Mouse (Mus musculus) heart, adult 2 months (tissue): ENCODE measurements at regions not wholly inside any gene's neighbourhood (a gene's known extent, or its start where the extent isn't known, plus 50 kb on each side); places are given as distances from the start of the nearest gene placed in this dataset.

Experiments used
- DNase-seq, 2 experiments: peaks; one replicate each; pipeline ENCODE4 v3.0.0; 2021
- H3K27ac ChIP-seq: fragments of 200-600 bp; 2 replicates; pipeline ENCODE4 v1.8.1; 2022
- H3K27me3 ChIP-seq: fragments of 200-500 bp; 2 replicates; pipeline ENCODE4 v1.6.1; 2012; ENCODE audit warnings: mild to moderate bottlenecking, low read length, inconsistent platforms, mixed read lengths; ENCODE audit not compliant: control insufficient read depth, insufficient read depth
- H3K36me3 ChIP-seq: fragments of 200-500 bp; 2 replicates; pipeline ENCODE4 v1.6.1; 2012; ENCODE audit warnings: low read length, inconsistent platforms; ENCODE audit not compliant: control insufficient read depth, insufficient read depth
- H3K4me1 ChIP-seq: fragments of 200-500 bp; 2 replicates; pipeline ENCODE4 v1.6.1; 2011; ENCODE audit warnings: low read length; ENCODE audit not compliant: control insufficient read depth, insufficient read depth
- H3K4me3 ChIP-seq: fragments of 200-600 bp; 2 replicates; pipeline ENCODE4 v1.8.1; 2022
- H3K79me2 ChIP-seq: fragments of 200-500 bp; replicated peaks from 2 replicates; pipeline ENCODE4 v1.6.1; 2012; ENCODE audit warnings: mild to moderate bottlenecking, inconsistent platforms, low read length, moderate library complexity, mixed read lengths; ENCODE audit not compliant: control insufficient read depth, insufficient read depth
- H3K9ac ChIP-seq: fragments of 200-500 bp; 2 replicates; pipeline ENCODE4 v1.6.1; 2012; ENCODE audit warnings: low read depth, mild to moderate bottlenecking, control low read depth, inconsistent platforms, low read length, mixed read lengths
- CTCF ChIP-seq: fragments of 200-600 bp; IDR thresholded peaks from 2 replicates; pipeline ENCODE4 v1.8.1; 2022; ENCODE audit warnings: antibody characterized with exemption, mild to moderate bottlenecking, moderate library complexity
- EP300 ChIP-seq: fragments of 200-500 bp; IDR thresholded peaks from 2 replicates; pipeline ENCODE4 v1.6.1; 2011; ENCODE audit warnings: low read depth, low read length, control low read depth; ENCODE audit not compliant: insufficient read depth
- POLR2A ChIP-seq: fragments of 200-500 bp; IDR thresholded peaks from 2 replicates; pipeline ENCODE4 v1.6.1; 2011; ENCODE audit warnings: mild to moderate bottlenecking, low read depth, low read length, control low read depth; ENCODE audit not compliant: insufficient read depth
- WGBS: fragments of 180-500 bp; shearing (Covaris S2); methylation state at CpG from one replicate; pipeline ENCODE4 v1.1.7; 2018; 5-methylcytosine and 5-hydroxymethylcytosine counted together
- intact Hi-C: fragments of 180-260 bp; cut with DNase I; formaldehyde crosslinking; loops from one replicate; pipeline ENCODE4 v1.15.1; 2025

GRCm38 (mm10) chr1:120733683-120734082, 131.5 kb downstream of the En1 start:
- Histone ChIP-seq H3K4me1 (no peaks in the 10 kb centered on the region), H3K27me3 (no peaks in the 10 kb centered on the region), H3K36me3 (no peaks in the 10 kb centered on the region), H3K4me3 (no peak overlapping the region), H3K79me2 (no peaks in the 10 kb centered on the region), H3K9ac (no peak overlapping the region), H3K27ac (no peak overlapping the region)
- intact Hi-C loops: no loop called here
- WGBS: 78% methylated on average over 5 of the region's 5 CpGs
- DNase-seq: no peak
- no peak for TF ChIP-seq EP300
- no peak for TF ChIP-seq POLR2A
- no peak for TF ChIP-seq CTCF

- TF ChIP-seq EP300 (no peak), CTCF (no peak), POLR2A (no peak)
- no peaks in the 10 kb centered on the region for H3K4me1 ChIP-seq
- intact Hi-C loops: no loop called here
- no peak overlapping the region for H3K9ac ChIP-seq
- no peaks in the 10 kb centered on the region for H3K79me2 ChIP-seq
- H3K36me3 ChIP-seq: no peaks in the 10 kb centered on the region
- no peaks in the 10 kb centered on the region for H3K27me3 ChIP-seq
- DNase-seq: no peak
- H3K4me3 ChIP-seq: no peak overlapping the region
- H3K27ac ChIP-seq: no peak overlapping the region
These were observed 132.6 kb downstream of the En1 start for GRCm38 (mm10) chr1:120734846-120735245.

- TF ChIP-seq CTCF (no peak), EP300 (peak; percentile 90), POLR2A (no peak)
- intact Hi-C loops: no loop called here
- WGBS: 26% methylated on average over 6 of the region's 6 CpGs
- Histone ChIP-seq H3K9ac (no peak overlapping the region), H3K4me1 (no peaks in the 10 kb centered on the region; the same call in 1 of the 2 replicates), H3K27ac (peak overlapping the region; percentile 54; the same call in 1 of the 2 replicates), H3K4me3 (no peak overlapping the region), H3K79me2 (no peaks in the 10 kb centered on the region), H3K36me3 (no peaks in the 10 kb centered on the region), H3K27me3 (no peaks in the 10 kb centered on the region)
- peak in 1 of 2 experiments; percentile 67 for DNase-seq
These were observed 137.3 kb downstream of the En1 start for GRCm38 (mm10) chr1:120739499-120739898.

GRCm38 (mm10) chr1:120741091-120741740, 139.0 kb downstream of the En1 start:
- Histone ChIP-seq H3K9ac (no peak overlapping the region), H3K27me3 (no peaks in the 10 kb centered on the region), H3K4me1 (no peaks in the 10 kb centered on the region; the same call in 1 of the 2 replicates), H3K27ac (no peak overlapping the region), H3K79me2 (no peaks in the 10 kb centered on the region), H3K4me3 (no peak overlapping the region), H3K36me3 (no peaks in the 10 kb centered on the region)
- intact Hi-C loops: no loop called here
- TF ChIP-seq CTCF: no peak
- TF ChIP-seq POLR2A: no peak
- no peak for TF ChIP-seq EP300
- WGBS: 76% methylated on average over 16 of the region's 16 CpGs
- DNase-seq: no peak

GRCm38 (mm10) chr1:120748963-120749362, 146.7 kb downstream of the En1 start:
- Histone ChIP-seq H3K9ac (no peak overlapping the region), H3K27me3 (no peaks in the 10 kb centered on the region), H3K27ac (no peak overlapping the region; the same call in 1 of the 2 replicates), H3K4me3 (no peak overlapping the region), H3K4me1 (peaks cover 2% of the 10 kb centered on the region; the same call in 1 of the 2 replicates), H3K79me2 (no peaks in the 10 kb centered on the region), H3K36me3 (no peaks in the 10 kb centered on the region)
- TF ChIP-seq CTCF: no peak
- TF ChIP-seq POLR2A: no peak
- TF ChIP-seq EP300: no peak
- peak; percentile 54 to 69 for DNase-seq
- intact Hi-C loops: no loop called here
- 51% methylated on average over 6 of the region's 6 CpGs for WGBS

- intact Hi-C loops: no loop called here
- H3K27ac ChIP-seq: no peak overlapping the region
- no peak overlapping the region for H3K4me3 ChIP-seq
- 94% methylated on average over 1 of the region's 1 CpGs for WGBS
- no peaks in the 10 kb centered on the region for H3K27me3 ChIP-seq
- peaks cover 7% of the 10 kb centered on the region for H3K4me1 ChIP-seq
- no peak for DNase-seq
- no peak overlapping the region for H3K9ac ChIP-seq
- no peaks in the 10 kb centered on the region for H3K79me2 ChIP-seq
- H3K36me3 ChIP-seq: peaks cover 5% of the 10 kb centered on the region; the same call in 1 of the 2 replicates
- TF ChIP-seq POLR2A (no peak), EP300 (no peak), CTCF (no peak)
These were observed 151.2 kb downstream of the En1 start for GRCm38 (mm10) chr1:120753406-120753805.
